26 mouse cellular contexts compared by ENCODE assay signal in the genomic region with DNA sequence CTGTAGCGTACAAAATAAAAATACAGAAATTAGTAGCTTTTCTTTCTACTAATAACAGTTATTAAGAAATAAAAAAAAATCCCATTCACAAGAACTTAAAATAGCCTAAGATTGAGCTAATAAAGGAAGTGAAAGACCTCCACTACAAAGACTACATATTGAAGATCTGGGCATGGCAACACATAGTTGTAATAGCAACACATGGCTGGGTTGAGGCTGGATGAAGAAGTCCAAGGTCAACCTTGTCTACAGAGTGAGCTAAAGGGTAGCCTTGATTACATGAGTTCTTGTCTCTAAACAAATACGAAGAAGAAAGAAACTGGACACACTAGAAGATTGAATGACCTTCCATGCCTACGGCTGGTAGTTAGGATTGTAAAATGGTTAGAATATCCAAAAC. TPM values are rescaled to one million over a fixed set of nuclear protein-coding genes. Genes with fewer than 3 reads are reported as not detected.
A peak's percentile ranks its signal among the peaks of the same experiment; 100 is the strongest.
DNase-seq lines count a peak whose midpoint lies in the region; ATAC-seq lines count a peak whose summit lies in the region.
"Had no signal": no experiment of that assay in that cellular context is flagged by ENCODE, and none has a peak within 500 bp of the region (broad histone marks: within the 10 kb centered on the region; RNA-seq: fewer than 3 reads in every experiment).

No protein-coding gene starts in this region.

- peaks cover 5% of the 10 kb centered on the region; the same call in 1 of the 2 replicates for H3K4me1 ChIP-seq in heart, embryonic 13.5 days
- no peaks in the 10 kb centered on the region for H3K4me1 ChIP-seq in heart, embryonic 16.5 days (ENCODE audit: control insufficient read depth, insufficient read depth, low read length)
- H3K4me1 ChIP-seq: heart, embryonic 12.5 days; hindbrain, embryonic 10.5 days; hindbrain, embryonic 13.5 days; intestine, embryonic 15.5 days; kidney, embryonic 15.5 days had no signal

- peak; percentile 25 for DNase-seq in heart, adult 11 months
- no peak for DNase-seq in heart, adult 9 months (ENCODE audit: low spot score in 2 of 2)
- no peak for DNase-seq in heart, postnatal 10 days
- no peak for DNase-seq in heart, postnatal 14 days
- DNase-seq: adrenal gland, postnatal 10 days; adrenal gland, postnatal 36 days; B cell, adult 2 months; cerebellum, adult 18-20 months; cerebellum, adult 9-10 months; cerebellum, postnatal 14 days; forebrain, postnatal 0 days; kidney, adult 11 months; kidney, adult 8-10 months had no signal

- no peak for ATAC-seq in heart, embryonic 13.5 days (ENCODE audit: extremely low read depth, insufficient number of reproducible peaks, low FRiP score, low TSS enrichment)
- ATAC-seq in heart, embryonic 16.5 days (replicated peaks; ENCODE audit: extremely low read depth, insufficient read depth, low FRiP score): no peak
- no peak for ATAC-seq in erythroid progenitor cell, adult 5-6 weeks (replicated peaks; ENCODE audit: low FRiP score, poor library complexity, severe bottlenecking)
- ATAC-seq: forebrain, embryonic 14.5 days; forebrain, postnatal 0 days; hindbrain, embryonic 16.5 days; intestine, embryonic 15.5 days; Patski had no signal

- H3K9ac ChIP-seq in heart, embryonic 13.5 days: no peak overlapping the region
- no peak overlapping the region for H3K9ac ChIP-seq in heart, embryonic 16.5 days (ENCODE audit: low read length)
- H3K9ac ChIP-seq: forebrain, postnatal 0 days; heart, embryonic 12.5 days; hindbrain, embryonic 13.5 days; intestine, embryonic 15.5 days; kidney, embryonic 15.5 days had no signal

- WGBS in heart, embryonic 13.5 days: 92% methylated on average over 3 of the region's 3 CpGs
- WGBS in heart, embryonic 16.5 days: 92% methylated on average over 3 of the region's 3 CpGs

- intact Hi-C loops in heart, postnatal 10 days (cut with DNase I): no loop called here
- intact Hi-C loops in heart, postnatal 14 days (cut with DNase I): no loop called here

- H3K36me3 ChIP-seq in heart, embryonic 13.5 days: no peaks in the 10 kb centered on the region
- H3K36me3 ChIP-seq in heart, embryonic 16.5 days (ENCODE audit: control insufficient read depth, insufficient read depth): no peaks in the 10 kb centered on the region
- H3K36me3 ChIP-seq: G1E; heart, embryonic 12.5 days; hindbrain, embryonic 10.5 days; hindbrain, embryonic 13.5 days; intestine, embryonic 15.5 days; kidney, embryonic 15.5 days had no signal

- no peaks in the 10 kb centered on the region for H3K9me3 ChIP-seq in heart, embryonic 13.5 days
- no peaks in the 10 kb centered on the region for H3K9me3 ChIP-seq in heart, embryonic 16.5 days (replicated peaks; ENCODE audit: control insufficient read depth, low read length)
- H3K9me3 ChIP-seq: G1E; heart, embryonic 12.5 days; hindbrain, embryonic 10.5 days; hindbrain, embryonic 13.5 days; intestine, embryonic 15.5 days; kidney, embryonic 15.5 days had no signal

- no peak overlapping the region for H3K4me2 ChIP-seq in heart, embryonic 13.5 days
- H3K4me2 ChIP-seq in heart, embryonic 16.5 days (ENCODE audit: low read depth, low read length): no peak overlapping the region
- H3K4me2 ChIP-seq: heart, embryonic 12.5 days; hindbrain, embryonic 13.5 days; intestine, embryonic 15.5 days; kidney, embryonic 15.5 days had no signal

- no peak overlapping the region for H3K4me3 ChIP-seq in heart, embryonic 13.5 days
- no peak overlapping the region for H3K4me3 ChIP-seq in heart, embryonic 16.5 days (ENCODE audit: low read length)
- H3K4me3 ChIP-seq: heart, embryonic 12.5 days; hindbrain, embryonic 10.5 days; hindbrain, embryonic 13.5 days; intestine, embryonic 15.5 days; kidney, embryonic 15.5 days had no signal

- peak overlapping the region; percentile 86 for H3K27ac ChIP-seq in heart, embryonic 13.5 days (replicated peaks)
- H3K27ac ChIP-seq in heart, embryonic 16.5 days (ENCODE audit: low read length): peak overlapping the region; percentile 84
- H3K27ac ChIP-seq: hindbrain, embryonic 10.5 days; hindbrain, embryonic 13.5 days; intestine, embryonic 15.5 days; kidney, embryonic 15.5 days had no signal

- H3K27me3 ChIP-seq in heart, embryonic 13.5 days (replicated peaks): no peaks in the 10 kb centered on the region
- no peaks in the 10 kb centered on the region for H3K27me3 ChIP-seq in heart, embryonic 16.5 days (ENCODE audit: control insufficient read depth, insufficient read depth, low read length)
- H3K27me3 ChIP-seq: CH12.LX; heart, embryonic 12.5 days; hindbrain, embryonic 13.5 days; intestine, embryonic 15.5 days; kidney, embryonic 15.5 days; Patski had no signal

RNA-seq across cellular contexts. Expression of a gene that starts 18.7 kb away (rescaled TPM):
- 29.2 and 32.8 TPM in 2 replicates for polyA plus RNA-seq in heart, embryonic 13.5 days (2015; fragmentation: Nextera tagmentation; extraction: Ambion mirVana)
- total RNA-seq in heart, postnatal 10 days (2021): 10 to 100 TPM; 30.7 to 30.8 TPM
- 32.4 and 35.6 TPM in 2 replicates for polyA plus RNA-seq in heart, embryonic 16.5 days (2015; fragmentation: Nextera tagmentation; extraction: Ambion mirVana)
- 10 to 100 TPM; 27.1 to 30.8 TPM for total RNA-seq in heart, postnatal 14 days (2021)
- 44.3 and 69.6 TPM in 2 replicates for total RNA-seq in erythroid progenitor cell, adult 5-6 weeks (2015; ENCODE audit: low replicate concordance)
- total RNA-seq in erythroid progenitor cell, adult 5-6 weeks (2017; ENCODE audit: low replicate concordance): 62.0 and 82.7 TPM in 2 replicates

RNA-seq across cellular contexts. Expression of a gene that starts 20.3 kb away (rescaled TPM):
- 20.8 and 21.6 TPM in 2 replicates for polyA plus RNA-seq in heart, embryonic 13.5 days (2015; fragmentation: Nextera tagmentation; extraction: Ambion mirVana)
- 10 to 100 TPM; 29.8 to 33.2 TPM for total RNA-seq in heart, postnatal 10 days (2021)
- 19.5 and 19.8 TPM in 2 replicates for polyA plus RNA-seq in heart, embryonic 16.5 days (2015; fragmentation: Nextera tagmentation; extraction: Ambion mirVana)
- 10 to 100 TPM; 27.5 to 27.8 TPM for total RNA-seq in heart, postnatal 14 days (2021)
- 46.1 and 61.6 TPM in 2 replicates for total RNA-seq in erythroid progenitor cell, adult 5-6 weeks (2015; ENCODE audit: low replicate concordance)
- total RNA-seq in erythroid progenitor cell, adult 5-6 weeks (2017; ENCODE audit: low replicate concordance): 24.9 and 31.6 TPM in 2 replicates
